ENCODE assay signal across 8 mouse cellular contexts in the genomic region with DNA sequence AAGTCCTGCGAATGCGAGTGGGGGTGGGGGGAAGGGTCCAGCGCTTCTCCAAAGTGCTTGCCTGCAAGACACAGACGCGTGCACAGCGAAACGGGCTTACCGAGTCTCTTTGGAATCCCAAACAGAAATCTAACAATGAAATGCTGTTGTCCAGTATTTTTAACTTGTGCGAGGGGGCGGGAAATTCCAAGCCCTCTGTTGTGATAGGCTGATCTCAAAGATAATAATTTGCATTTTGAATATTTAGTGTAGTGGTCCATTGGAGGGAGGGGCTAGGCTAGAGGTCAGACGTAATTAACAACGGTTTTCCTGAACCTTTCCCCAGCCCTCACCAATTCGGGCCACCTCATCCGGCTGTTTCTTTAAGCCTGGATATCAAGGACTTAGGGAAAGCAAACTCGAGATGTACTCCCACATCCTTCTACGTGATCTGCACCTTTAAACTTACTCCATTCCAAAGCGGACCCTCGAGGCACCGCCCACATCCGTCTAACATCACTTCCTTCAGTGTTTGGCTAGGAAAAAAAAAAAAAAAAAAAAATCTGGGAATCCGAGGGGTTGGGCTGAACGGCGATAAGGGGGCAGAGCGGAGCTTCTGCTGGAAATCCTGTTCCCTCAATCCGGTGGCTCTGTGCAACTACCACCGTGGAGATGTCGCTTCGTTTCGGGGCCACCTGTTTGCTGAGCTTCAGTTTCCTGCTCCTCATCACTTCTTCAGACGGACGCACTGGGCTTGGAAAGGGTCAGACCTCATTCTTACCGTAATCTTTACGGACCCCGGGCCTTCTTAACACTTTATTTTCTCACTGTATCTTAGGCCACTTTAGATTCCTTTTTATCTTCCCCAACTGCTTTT. TPM values are rescaled to one million over a fixed set of nuclear protein-coding genes. Genes with fewer than 3 reads are reported as not detected.
DNase-seq lines count a peak whose midpoint lies in the region; ATAC-seq lines count a peak whose summit lies in the region.

Txndc12 (plus strand) TSS at position 487 of the 856 bp plus-strand sequence.

- peak within 1 kb of the TSS; percentile 58 for H3K4me3 ChIP-seq in hindbrain, embryonic 15.5 days

- H3K36me3 ChIP-seq in hindbrain, embryonic 15.5 days: 0 out of 2 replicates have a peak, but pooled peaks cover 3% of the 10 kb centered on the region

- H3K27me3 ChIP-seq in hindbrain, embryonic 15.5 days: no peaks in the 10 kb centered on the region

- H3K9me3 ChIP-seq in hindbrain, embryonic 15.5 days: no peaks in the 10 kb centered on the region

- H3K9ac ChIP-seq in hindbrain, embryonic 15.5 days: peak within 1 kb of the TSS; percentile 91

- peak; percentile 84 for ATAC-seq in hindbrain, embryonic 15.5 days (ENCODE audit: low FRiP score, low read depth)

- H3K4me2 ChIP-seq in hindbrain, embryonic 15.5 days: peak within 1 kb of the TSS; percentile 86

- H3K27ac ChIP-seq in hindbrain, embryonic 15.5 days (replicated peaks): peak within 1 kb of the TSS; percentile 99

- peak; percentile 71 for DNase-seq in WW6 (ENCODE audit: low read depth, low spot score)
- peak; percentile 80 to 84 for DNase-seq in cerebellum, postnatal 36 days
- peak; percentile 77 to 84 for DNase-seq in frontal cortex, postnatal 36 days (ENCODE audit: low spot score in 2 of 2)
- DNase-seq in left cerebral cortex, adult 11 months (ENCODE audit: low spot score): peak; percentile 78
- DNase-seq in lung, postnatal 4 days: peak; percentile 89 to 92
- peak; percentile 83 for DNase-seq in retina, postnatal 7 days (ENCODE audit: low read depth, low spot score)
- DNase-seq in urinary bladder, postnatal 14 days (ENCODE audit: low spot score): peak; percentile 86

- peaks cover 43% of the 10 kb centered on the region for H3K4me1 ChIP-seq in hindbrain, embryonic 15.5 days (replicated peaks)

- under 1% methylated on average over 34 of the region's 34 CpGs for WGBS in hindbrain, embryonic 15.5 days

RNA-seq across cellular contexts. Expression of gene Txndc12, which starts in this region (rescaled TPM):
- 67.3 and 71.5 TPM in 2 replicates for polyA plus RNA-seq in hindbrain, embryonic 15.5 days (2015; fragmentation: Nextera tagmentation; extraction: Ambion mirVana)

Comparison
In these comparisons a context has a peak if more than half of its experiments do, and no peak if none do; other contexts are left out.
1. Peak in every context shown above with its lines: DNase-seq, ATAC-seq, H3K4me3 ChIP-seq and H3K27ac ChIP-seq.